Mouse (Mus musculus) layer of hippocampus, postnatal 14 days (tissue): ENCODE data around the gene Wee2. TPM values are rescaled to one million over a fixed set of nuclear protein-coding genes. Genes with fewer than 3 reads are reported as not detected.

Experiments
- DNase-seq, 2 experiments: peaks; one replicate each; pipeline ENCODE4 v3.0.0; 2021 to 2022; ENCODE audit warnings: low spot score in 2 of 2, mixed read lengths in 1 of 2
- long read RNA-seq, 2 experiments: library from polyadenylated mRNA; stranded (forward); transcript quantifications; one replicate each; pipeline ENCODE4 v2.0.0; 2021
- total RNA-seq, 2 experiments: library from RNA; stranded (reverse); gene quantifications; 2 replicates each; pipeline ENCODE4 v1.2.3; 2021

Wee2 gene
- total RNA-seq = not detected
- long read RNA-seq, experiment 1 = 0 reads
- long read RNA-seq, experiment 2 = 0 reads

DNA sequence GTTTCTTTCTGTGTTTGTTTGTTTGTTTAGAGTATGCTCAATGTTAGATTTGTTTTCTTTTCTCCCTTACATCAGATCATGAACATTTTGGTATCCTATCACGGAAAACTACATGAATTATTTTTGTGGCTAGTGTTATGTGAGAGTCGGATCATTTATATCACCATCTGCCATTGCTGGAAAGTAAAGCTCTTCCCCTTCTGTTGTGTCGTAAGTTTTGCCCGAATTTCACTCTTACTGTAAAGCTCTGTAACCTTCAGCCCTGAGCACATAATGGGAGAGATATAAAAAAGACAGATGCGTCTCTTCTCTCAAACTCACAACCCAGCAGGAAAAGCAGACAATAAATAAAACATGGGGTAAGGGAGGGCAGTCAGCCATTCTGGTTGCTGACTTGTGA is at the start of gene Wee2:
Wee2 (plus strand) TSS at position 153 of the 400 bp plus-strand sequence.
- DNase-seq = no peak

DNA sequence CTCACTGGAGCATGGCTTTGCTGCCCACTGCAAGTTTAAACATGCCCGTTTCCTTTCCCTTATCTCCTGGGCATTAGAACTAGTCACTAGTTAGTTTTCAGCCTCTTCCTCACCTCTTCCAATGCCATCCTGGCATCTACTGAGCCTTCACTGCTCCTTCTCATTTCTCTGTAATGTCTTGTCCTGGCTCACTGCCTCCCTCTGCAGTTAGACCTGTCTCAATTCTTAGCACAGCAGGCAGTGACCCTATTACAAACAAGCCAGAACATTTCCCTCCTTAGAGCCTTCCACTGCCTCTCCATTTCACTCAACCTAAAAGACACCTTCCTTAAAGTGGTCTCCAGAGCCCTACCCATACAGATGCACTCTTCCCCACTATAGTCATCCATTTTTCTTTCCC is 47.9 kb upstream of the Wee2 start:
- DNase-seq = no peak

DNA sequence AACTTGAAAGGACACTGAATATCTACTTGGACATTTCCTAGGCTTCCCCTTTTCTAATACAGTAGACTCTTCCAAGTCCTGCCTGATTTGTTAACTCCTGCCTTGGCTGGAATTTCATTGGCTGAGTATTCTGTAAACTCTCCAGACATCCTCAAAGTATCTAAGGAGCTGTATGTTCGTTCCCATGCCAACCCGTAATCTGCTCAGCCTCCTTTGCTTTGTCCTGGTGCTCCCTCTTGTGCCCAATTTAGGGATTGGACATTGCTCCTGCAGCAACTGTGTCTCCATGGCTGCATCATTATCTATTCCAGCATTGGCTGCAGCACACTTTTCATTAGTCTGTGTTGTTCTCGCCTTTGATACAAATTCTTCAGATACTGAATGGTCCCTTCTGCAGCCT is 45.7 kb upstream of the Wee2 start:
- DNase-seq = peak; percentile 83 to 92

DNA sequence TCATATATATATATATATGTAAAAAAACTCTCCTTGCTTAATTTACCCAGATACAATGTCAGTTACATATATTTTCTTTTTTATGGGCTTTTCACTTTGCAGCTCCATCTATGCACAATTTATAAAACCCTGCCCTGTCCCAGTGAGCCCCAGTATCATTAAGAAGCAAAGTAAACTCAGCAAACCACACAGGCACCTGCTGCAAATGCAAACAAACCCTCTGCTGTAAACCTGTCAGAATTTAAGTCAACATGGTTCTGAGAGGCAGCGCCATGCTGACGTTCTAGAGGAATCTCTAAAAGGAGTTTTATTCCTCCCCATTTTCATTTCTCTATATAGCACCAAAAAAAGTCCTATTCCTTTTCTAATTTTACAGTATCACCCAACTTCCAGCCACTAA is 36.9 kb upstream of the Wee2 start:
- DNase-seq = no peak

DNA sequence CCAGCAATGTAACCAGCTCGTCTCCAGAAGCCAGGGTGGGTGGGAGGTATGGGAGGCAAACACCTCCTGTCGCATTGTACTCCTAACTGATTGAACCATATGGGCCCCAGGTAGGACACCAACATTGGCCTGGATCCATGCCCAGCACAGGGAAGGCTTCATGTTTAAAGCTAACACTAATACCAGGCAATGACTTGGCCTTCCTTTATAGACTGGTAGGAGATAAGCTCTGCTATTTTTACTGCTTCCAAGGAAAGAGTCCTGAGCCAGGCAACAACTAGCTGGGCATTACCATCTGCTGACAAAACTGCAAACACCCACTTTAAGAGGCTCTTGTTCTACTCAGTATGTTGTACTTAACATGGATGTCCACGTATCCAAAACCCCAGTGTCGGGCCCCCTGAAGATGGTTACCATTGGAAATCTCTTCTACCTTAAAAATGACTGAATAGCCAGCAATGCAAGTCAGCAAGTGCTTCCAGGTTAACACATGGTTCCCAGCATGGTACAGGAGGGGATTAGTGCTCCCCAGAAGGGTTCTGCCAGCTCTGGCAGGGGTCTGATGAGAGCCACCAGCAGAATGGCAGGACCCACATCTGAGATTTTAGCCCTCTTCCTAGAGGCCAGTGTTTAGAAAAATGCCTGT is 35.1 kb upstream of the Wee2 start:
- DNase-seq = peak in 1 of 2 experiments; percentile 20

DNA sequence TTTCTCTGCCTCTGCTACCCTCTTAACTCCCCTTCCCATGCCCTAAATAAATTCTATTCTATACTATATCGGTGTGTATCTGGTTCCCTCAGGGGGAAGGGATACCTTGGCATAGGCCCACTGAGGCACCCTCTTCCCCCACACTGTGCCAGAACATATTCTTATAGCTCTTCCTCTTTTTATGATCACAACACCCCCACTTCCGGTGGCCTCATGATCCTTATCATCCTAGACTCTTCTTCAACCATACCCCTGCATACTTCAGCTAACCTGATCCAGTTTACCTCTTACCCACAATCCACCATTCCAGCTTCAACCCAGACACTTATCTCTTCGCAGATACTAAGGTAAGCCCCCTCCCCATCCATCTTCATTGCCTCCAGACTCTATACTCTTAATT is 27.8 kb upstream of the Wee2 start:
- no peak for DNase-seq

DNA sequence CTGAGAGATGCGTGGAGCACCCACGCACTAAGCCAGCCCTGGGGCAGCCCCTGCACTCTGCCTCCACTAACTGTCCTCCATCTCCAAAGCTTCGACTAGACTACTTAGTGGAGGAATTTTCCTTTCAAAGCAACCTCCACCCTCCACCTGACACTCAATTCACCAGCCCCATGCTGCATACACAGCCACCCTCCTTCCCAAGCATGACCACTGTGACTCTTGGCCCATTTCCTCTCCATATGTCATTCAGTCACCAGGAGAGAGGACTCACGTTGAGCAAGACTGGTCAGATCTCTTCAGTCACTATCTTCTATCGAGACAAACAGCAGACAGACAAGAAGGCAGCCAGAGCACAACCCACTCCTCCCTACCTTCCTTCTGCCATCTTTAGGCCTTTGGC is 25.8 kb upstream of the Wee2 start:
- DNase-seq = no peak

DNA sequence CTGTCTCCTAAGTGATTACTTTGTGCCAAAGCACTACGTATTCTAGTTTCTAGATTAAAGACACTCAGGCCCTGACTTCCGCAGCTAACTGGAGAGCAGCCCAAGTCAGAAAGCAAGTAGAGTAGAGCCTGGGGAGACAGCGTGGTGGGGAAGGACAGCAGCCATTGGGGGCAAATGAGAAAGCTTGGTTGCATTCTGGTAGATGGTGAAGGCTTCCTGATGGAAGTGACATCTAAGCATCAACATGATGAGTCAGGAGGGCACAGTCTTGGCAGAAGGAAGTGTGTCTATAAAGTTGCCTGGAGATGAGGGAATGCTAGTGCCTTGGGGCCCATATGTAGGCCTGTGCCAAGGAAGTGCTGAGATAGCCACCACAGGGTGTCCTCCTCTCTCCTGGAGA is 25.3 kb upstream of the Wee2 start:
- no peak for DNase-seq

DNA sequence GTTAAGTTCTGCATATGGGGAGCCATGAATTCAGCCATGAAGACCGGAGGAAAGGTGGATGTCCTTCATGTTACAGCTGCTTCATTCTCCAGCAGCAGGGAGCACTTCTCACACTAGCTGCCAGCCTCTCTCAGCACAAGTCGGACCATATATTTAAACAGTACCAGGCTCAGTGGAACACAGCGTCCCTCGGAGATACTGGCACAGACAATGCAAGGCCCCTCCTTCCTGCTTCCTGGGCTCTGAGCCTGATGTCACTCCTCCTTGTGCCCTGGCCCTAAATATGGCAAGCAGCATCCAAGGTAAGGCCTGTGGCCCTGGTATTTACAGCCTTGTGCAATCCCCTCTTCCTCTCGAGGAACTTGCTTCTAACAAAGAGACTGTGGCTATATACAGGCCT is 23.1 kb upstream of the Wee2 start:
- no peak for DNase-seq

DNA sequence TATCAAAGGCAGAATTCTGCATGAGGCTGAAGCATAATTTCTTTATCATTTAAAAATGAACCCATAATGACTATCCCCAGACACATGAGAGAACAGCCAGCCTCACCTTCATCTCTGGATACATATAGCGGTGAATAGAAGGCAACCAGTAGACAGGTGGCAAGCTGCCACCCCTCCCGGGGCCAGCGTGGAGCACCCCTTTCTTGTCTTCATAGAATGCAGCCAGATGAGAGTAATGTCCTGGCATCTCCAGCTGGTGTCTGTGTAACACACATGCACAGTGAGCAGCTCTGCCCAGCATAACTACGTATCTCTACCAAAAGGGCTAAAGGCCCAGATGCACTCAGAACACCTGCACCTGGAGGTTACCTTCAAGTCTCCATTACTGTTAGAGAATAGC is 20.5 kb upstream of the Wee2 start:
- DNase-seq = no peak

DNA sequence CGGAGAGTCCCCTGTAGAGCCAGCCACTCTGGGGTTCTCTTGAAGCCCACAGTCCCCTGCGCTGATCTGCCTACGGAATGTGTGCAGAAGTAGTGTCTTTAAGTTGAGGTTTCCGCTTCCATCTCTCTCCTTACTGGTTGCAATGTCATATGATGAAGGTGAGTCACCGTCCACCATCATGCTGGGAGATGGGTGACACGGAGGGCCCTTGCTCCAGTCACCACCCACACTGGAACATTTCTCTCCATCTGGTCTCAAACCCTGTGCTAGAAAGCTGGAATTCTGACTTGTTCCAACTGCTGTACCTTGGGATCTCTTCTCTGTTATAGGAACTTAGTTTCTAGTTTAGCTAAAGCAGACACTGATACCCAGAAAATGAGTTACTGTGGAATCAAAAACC is 17.8 kb upstream of the Wee2 start:
- no peak for DNase-seq

DNA sequence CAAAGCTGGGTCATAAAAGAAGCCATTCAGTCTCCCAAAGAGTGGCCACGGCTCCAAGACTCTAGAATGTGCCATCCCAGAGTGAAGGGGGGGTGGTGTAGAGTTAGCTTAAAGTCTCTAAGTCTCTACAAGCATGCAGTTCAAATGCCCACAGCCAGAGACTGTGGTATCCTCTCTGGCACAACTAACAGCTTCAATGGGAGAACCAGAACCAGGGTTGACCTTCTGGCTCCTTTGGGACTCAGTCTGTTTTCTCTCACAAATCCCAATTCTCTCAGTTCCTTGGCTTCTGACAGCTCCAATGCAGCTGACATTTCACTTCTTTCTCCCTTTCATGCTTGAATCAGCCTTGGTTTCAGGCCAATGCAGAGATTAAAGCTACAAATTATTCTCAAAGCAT is 15.9 kb upstream of the Wee2 start:
- DNase-seq = no peak

DNA sequence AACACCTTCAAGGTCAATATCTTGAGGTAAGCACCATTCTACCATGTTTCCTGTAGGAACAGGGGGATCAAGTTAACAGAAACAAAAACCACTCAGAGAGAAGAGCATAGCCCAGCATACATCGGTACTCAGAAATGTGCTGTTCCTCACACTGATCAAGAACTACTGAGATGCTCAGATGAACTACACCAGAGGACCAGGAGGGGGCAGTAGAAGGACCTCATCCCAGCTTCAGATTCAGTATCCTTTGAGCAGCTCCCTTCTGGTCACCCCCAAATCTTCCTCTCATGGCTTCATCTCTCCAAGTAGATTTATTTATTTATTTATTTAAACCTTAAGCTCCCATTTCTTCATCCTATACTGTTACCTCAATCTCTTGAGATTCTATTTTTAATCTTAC is 15.1 kb upstream of the Wee2 start:
- peak in 1 of 2 experiments; percentile 51 for DNase-seq

DNA sequence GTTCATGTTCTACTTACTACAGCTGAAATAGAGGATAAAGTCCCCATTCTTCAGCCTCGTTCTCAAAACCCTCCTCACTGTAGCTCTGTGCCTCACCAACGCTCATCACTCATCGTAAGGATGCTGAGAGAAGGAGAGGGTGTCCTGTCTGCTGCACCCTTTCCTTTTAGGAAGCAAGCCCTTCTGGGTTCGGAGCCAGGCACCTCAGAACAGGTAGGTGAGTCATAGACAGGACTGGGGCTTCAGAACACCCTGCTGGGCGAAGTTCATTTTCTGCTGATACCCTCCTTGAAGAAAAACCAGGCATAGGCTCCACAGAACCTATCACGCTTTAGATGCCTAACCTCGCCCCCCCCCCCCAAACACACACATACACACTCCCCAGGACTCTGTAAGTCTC is 11.4 kb upstream of the Wee2 start:
- DNase-seq = no peak

DNA sequence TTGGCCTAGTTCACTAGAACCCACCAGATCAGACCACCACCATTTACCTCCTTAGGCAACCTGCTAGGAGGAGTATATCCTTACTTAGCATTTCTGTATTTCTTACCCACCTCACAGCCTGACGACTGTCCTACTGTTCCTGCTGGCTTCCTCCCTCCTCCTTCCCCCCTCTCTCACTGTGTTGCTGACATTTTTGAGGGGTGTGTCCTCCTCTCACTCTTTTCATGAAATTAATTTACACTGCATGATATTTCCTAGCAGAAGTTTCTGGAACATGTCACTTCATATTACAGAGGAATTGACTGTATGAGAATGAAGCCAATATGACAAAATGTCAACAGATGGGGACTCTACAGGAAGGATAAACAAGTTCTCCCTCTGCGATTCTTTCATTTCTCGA is 10.2 kb upstream of the Wee2 start:
- no peak for DNase-seq

DNA sequence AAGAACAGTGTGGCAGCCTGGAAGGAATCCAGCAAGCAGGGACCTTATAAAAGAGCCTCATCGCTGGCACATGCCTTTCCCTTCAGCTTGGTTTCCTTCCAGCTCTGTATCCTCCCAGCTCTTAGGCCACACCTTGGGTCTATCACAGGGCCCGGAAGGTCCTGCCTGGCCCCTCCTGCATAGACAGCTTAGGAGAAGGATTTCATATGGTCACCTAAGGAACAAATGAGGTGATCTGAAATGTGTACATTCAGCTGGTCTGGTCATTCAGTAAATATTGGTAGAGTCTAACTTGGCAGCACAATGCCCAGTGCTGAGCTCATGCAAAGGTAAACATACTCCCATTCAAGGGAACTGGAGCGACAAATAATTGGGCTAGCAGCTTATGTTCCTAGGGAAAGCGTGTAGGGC is 9.4 kb upstream of the Wee2 start:
- no peak for DNase-seq

DNA sequence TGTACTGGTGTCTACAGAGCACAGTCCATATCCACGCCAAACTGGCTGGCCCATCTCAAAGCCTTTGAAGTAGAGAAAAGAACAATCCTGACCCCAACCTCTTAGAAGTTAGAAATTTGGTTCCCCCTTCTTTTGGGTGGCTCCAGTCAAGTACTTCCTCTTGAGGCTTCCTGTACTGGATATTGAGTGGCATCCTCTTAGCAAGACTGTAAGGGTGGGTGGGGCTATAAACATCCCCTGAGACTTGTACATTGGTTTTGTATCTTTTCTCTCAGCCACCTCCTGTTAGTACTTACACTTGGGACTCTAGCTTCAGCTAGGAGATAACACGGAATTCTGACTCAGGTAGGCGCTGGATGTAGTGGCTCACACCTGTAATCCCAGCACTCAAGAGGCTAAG is 8.6 kb upstream of the Wee2 start:
- no peak for DNase-seq

DNA sequence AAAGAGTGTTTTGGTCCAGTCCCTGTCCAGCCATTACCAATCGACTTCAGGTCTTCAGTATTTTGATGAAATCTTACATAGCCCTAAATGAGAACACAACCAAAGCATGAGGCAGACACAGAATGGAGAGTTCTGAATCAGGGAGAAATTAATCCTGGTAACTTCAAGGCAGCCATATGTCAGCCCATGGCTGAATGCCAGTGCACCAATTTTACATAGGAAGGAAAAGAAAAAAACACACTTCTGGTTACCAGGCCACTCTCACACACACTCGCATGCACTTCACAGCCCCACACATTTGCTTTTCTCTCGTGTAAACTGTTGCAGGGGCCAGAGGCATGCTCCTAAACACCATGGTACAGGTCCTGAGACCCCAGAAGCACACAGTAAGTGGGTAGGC is 8.0 kb upstream of the Wee2 start:
- no peak for DNase-seq

DNA sequence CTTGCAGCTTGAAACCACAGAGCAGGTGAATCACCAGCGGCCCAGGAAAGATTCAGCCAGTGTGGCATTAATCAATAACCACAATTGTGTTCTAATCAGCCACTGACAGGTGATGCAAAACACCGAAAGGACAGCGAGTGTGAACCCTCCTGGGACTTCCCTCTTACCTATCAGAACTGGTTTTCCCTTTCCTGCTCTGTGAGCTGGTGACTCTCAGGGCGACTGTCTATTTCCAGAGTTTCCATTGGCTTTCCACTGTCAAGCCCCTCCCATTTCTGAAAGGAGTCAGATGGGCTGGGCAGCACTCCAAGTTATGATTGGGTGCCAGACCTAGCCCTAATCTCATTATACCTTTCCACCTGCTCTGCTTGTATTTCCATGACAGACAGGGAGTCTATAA is 7.5 kb upstream of the Wee2 start:
- peak in 1 of 2 experiments; percentile 24 for DNase-seq

DNA sequence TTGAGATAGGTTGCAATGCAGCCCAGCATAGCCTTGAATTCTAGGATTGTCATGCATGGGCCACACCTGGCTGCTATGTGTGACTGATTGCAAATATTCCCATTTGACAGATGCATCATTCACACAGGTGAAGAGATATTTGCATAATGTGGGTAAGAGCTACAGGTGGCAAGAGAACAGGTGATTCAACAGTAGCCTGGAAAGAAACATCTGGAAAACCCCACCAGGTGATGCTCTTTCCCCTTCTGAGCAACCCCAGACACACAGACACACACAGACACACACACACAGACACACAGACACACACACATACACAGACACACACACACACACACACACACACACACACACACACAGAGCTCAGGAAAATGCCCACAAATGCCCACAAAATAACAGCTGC is 7.1 kb upstream of the Wee2 start:
- DNase-seq = no peak

DNA sequence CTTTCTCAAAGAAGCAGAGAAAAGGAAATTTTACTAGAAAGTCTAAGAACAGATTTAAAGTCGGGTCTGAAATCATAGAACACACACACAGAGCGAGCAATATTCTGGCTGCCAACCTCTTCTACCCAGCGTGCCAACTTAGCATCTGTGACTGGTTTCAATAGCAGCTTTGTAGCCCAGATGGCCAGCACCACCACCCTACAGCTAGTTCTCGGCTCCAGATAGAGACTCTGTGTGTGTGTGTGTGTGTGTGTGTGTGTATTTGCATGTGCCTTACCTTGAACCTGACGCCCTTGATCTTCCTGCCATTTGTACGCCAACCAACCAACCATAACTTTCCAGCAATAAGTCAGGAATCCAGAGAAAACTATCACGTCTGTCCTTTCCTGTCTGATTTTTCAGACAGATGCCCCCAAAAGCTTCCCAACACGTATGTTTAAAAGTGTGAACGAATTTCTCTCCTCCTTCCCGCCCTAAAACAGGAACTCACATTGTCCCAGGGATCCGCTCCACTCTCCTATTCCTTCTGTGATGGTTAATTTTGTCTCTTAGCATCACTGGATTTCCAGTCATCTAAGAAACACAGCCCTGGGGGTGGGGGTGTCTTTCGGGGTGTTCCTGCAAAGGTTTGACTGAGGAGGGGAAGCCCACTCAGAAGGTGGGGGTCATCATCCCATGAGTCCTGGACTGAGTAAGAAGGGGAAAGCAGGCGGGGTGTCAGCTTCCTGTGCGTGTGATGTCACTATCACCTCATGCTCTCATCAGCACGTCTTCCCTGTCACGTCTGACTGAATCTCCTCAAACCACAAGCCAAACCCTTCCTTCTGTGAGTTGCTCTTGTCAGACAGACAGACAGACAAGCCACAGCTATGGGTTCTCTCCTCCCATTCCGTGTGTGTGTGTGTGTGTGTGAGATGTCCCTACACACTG is 6.3 kb upstream of the Wee2 start:
- peak; percentile 82 to 94 for DNase-seq

DNA sequence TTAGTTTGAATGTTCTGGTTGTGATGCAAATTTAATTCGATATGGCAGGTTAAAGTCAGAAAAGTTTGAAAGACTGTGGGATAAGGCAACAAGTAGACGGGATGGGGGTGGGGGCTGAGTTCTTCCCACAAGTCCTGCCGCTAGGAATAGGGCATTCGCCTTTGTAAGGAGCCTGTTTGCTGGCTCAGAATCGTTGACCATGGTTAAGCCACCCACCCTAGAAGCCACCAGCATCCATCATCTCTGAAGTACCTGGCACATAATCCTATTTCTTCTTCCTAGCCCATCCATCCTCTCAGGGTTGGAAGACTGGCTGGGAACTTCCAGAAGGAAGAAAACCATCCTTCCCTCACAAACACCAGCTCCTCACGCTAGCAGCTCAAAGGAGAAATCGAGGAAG is 4.2 kb upstream of the Wee2 start:
- no peak for DNase-seq
